Mouse (Mus musculus) heart, adult 11 months (tissue): ENCODE results near the gene Clybl.
A peak's percentile ranks its signal among the peaks of the same experiment; 100 is the strongest.

Source experiments
- DNase-seq: peaks from one replicate; pipeline ENCODE4 v3.0.0; 2022

Gene Clybl

DNA sequence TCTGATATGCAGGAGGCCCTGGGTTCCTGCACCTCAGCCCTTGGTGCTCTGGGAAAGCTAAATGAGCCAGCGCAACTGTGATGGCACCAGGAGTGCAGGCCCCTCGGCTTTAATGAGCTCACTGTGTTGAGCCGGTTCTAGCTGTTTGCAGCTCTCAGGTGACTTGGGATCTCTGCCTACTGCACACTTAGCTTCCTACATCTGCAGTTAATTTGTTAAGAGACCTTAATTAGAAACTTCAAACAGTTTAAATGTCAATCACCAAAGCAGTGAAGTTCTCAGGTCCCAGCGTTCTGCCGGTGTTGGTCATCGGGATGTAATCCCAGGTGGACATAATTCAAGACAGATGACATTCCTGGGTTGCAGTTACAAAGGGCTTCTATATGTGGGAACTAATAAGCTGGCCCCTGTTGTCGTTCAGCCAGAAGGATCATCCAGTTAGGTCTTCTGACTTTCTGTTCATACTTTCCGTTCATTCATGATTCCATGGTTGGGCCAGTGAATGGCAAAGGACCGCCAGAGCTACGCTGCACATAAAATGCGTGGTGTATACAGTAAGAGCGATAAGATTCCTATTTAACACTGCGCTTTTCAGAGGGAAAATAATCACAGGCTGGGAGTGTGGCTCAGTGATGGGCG lies 18.9 kb downstream of the Clybl start:
- DNase-seq: no peak

DNA sequence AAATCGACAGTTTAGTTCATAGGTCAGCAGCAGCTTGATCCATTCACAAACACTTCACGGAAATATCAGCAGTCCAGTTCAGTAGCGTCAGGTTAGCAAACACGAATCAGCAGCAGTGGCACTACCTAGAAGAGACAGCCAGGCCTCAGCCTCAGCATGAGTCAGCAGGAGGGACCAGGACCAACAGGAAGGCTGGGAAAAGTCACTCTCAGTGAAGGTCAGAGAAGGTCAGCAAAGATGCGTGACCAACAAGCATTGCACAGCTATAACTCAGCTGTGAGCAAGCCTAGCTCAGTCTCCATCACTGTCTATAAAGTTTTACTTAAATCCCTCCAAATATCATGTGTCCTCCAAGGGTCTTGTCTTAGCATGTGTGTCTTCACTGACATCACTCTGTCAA lies 27.7 kb downstream of the Clybl start:
- no peak for DNase-seq

DNA sequence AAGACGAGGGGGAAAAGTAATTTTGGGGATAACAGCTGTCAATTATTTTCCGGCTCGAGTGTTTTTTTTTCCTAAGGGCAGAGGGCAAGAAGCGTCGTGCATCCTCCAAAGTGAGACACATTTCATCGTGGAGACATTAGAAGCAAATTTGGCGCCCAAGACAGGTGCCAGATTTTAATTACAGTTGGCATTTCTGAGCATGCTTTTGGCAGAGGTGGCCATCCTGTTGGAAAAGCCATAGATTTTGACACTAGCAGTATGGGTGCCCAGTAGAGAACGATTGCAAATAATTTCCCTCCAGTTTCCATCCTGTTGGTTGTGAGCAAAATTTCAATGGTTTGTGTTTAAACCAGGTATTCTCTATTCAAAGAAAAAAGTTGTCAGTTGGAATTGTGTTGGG lies 32.1 kb downstream of the Clybl start:
- DNase-seq: no peak

DNA sequence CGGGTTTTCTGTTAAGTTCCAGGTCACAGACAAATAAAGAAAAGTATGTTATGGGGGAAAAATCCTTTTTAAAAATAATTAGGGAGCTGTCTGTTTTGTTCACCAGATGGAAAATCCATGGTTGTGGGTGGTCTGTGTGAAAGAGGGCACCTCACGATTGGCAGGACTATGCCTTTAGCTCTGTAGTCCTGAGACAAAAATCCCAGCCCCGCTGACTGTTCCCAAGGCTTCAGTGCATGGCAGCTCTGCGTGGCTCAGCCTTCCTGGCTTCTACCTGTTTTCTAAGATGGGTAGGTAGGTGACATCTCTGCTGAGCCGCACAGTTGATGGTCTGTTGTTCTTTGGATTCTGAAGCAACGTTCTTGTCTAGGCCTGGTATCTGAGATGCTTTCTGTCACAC lies 32.6 kb downstream of the Clybl start:
- DNase-seq: no peak

DNA sequence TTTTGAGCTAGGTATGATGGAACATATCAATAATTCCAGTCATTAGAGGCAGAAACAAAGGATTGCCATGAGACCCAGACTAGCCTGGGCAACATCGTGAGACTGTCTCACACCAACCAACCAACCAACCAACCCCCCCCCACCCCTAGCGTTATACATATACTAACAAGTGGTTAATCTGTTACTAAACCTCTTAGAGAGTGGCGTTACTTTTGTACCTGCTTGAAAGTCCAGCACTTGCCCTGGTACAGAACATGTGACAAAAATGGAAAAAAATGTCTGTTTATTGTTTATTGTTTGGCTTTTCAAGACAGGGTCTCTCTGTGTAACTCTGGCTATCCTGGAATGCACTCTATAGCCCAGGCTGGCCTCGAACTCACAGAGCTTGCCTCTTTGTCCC lies 35.7 kb downstream of the Clybl start:
- DNase-seq: no peak

DNA sequence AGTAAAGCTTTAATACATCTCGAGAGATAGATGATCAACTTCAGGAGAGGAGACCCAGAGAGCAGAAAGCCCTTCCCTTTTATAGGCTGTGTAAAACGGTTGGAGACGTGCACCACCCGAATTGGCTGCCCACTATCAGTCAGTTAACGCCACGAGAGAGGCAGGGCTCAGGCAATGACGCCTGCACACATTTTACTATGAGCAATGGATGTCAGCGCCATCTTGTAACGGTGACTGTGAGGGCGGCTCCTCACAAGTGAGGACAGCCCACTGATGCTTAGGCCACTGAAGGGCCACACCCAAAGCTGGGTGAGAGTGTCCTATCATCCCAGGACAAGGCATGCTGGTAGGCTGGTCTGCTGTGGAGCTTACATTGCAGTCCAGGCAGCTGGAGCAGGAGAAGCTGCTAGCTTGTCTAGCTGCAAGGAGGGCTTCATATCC lies 41.5 kb downstream of the Clybl start:
- DNase-seq: no peak

DNA sequence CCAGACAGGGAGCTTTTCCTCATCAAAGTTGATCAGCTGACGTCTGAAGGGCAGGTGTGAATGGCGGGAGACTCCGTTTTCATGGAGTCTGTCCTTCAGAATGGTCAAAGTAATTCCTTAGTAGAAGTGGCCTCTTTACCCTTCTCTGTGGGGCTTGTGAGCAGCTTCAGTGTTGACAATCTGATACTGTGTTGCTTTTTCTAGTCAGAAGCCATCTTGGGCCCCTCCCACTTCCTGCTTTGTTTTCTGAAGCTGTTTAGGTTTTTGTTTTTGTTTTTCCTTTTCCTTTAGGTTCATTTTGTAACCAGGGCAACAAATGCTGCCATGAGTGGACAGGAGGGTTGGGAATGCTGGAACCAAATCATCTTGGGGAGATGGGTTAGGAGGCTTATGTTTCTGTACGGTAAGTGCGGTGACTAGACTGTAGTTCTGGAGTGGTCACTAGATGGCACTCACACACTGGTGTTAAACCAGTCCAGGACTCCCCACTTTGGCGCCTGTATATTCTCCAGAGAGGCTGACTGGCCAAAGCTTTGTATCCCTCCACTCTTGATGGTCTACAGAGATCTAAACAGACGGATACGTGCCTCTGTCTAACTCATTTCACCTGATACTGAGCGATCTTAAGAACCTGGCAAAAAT lies 42.1 kb downstream of the Clybl start:
- DNase-seq: peak; percentile 95

DNA sequence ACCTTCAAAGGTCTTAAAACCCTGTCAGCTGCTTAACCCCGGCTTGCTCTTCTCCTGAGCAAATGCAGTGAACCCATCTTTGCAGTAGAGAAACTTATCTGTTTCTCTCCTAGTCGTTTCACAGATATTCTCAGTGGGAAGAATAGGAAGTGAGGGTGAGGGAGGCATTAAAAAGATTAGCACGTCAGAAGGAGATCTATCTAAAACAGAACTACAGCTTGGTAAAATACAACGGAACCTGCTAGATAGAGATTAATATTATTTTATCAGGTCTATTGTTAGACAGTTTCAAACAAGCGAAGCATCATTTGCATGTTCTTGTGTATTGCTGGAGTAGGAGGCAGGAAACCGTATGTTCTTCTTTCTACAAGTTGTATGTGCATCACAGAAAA lies 42.6 kb downstream of the Clybl start:
- no peak for DNase-seq

DNA sequence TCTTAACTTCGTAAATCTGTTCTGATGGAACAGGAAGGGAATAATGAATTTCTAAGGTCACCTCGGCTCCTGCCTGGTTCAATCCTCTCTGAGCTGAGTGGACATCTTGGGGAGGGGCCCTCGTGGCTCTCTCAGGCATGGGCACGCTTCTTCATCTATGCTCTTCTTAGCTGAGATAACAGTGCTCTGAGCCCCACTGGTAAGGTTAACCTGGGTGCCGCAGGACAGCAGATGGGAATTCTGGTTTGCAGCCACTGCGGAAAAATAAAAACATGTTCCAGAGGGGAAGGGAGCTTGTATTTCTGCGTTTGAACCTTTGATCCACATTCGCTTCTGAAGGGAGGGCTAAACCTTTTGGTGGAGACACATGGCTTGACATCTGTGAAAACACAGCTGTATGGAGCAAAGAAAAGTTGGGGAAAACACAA lies 43.0 kb downstream of the Clybl start:
- DNase-seq: no peak

DNA sequence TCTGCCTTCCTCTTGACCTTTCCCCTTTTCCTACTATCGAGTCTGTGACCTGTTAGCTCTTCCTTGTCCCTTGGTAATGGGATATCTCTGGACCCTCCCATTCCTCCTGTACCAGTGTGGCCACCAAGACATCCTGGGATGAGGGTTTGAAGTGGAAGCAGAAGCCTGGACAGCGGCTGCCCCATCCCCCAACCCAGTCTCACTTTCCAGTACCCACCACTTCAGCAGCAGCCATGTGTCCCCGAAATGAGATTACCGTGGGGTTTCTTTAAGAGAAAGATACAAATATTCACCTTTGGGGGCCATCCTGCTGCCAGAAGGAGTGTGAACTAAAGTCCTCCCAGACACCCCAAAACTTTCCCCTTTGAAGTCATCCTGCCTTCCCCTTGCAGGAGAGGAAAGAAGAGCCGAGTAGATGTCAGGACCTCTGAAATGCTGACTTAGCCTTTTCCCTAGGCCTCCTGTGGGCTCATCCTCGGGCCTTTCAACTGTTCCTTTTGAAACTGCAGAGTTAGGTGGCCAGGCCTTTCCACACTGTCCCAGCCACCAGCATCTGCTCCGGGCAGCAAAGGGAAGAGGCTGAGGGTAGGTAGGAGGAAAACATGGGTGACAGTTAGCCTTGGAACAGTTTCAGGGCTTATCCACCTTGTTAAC lies 44.1 kb downstream of the Clybl start:
- no peak for DNase-seq

DNA sequence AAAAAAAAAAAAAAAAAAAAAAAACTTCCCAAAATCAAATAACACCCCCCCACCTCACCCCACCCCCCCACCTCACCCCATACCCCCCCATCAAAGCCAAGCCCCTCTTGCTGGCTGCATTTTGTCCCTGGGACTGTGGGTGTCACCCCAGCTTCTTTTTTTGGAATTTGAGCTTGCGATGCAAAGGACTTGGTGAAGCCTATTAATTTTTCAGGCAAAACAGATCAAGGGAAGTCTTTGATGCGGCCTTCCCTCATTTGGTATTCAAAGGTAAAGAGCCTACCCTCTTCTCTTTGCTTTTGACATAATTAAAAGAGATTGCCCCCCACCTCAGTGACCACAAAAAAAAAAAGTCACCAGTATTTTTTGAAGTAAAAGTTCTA lies 44.6 kb downstream of the Clybl start:
- no peak for DNase-seq

DNA sequence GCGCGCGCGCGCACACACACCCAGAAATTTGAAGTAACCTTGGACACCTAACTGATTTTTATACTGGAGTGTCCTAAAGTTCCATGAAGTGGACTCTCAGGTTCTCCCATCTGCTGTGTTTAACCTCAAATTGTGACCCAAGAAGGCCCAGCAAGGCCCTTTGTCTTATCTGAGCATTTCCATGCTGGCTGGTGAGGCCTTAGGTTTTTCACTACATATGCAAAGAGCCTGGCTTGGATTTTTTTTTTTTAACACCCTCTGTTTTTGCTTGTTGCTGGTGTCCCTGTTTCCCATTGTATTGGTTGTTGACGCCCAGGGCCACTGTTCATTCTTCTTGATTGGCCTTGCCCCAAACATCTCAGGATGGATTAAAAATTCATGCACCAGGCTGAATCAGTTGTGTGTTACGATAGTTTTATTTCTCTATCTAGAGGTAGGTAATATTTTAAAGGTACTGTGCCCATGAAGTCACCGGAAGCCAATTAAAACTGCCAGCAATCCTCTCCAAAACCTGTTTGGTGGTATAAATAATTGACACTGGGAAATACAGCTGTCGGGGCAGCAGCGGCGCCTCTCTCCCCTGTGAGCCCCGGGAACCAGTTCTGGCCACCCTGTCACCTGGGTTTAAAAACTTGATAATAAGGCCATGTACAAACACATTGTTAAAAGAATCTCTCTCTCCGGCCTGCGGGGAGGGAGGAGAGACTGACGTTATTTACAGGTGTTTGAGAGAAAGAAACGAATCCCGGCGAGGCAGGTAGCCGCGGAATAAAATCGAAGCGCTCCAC lies 45.4 kb downstream of the Clybl start:
- no peak for DNase-seq

DNA sequence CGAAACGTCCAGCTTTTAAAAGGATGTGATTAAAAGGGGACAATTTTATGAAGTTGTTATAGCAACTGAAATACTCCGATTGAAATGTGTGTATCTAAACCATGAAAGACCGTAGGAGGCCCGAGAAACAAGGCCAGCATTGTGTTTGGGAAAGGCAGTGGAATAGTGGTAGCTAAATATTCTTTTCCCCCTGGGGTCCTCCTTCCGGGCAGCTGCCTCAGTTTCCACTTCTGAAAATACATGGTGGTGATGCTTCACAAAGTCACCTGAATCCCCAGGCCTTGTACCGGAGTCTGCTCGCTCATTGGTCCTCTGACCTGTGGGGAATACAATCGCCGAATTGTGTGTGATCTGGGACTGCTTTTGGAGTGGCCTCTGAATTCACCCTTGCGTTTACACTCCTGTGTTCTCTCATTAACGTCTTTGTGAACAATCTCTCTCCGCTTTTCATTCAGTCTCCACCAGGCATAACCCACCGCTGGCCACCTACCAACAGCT lies 46.0 kb downstream of the Clybl start:
- DNase-seq: no peak

DNA sequence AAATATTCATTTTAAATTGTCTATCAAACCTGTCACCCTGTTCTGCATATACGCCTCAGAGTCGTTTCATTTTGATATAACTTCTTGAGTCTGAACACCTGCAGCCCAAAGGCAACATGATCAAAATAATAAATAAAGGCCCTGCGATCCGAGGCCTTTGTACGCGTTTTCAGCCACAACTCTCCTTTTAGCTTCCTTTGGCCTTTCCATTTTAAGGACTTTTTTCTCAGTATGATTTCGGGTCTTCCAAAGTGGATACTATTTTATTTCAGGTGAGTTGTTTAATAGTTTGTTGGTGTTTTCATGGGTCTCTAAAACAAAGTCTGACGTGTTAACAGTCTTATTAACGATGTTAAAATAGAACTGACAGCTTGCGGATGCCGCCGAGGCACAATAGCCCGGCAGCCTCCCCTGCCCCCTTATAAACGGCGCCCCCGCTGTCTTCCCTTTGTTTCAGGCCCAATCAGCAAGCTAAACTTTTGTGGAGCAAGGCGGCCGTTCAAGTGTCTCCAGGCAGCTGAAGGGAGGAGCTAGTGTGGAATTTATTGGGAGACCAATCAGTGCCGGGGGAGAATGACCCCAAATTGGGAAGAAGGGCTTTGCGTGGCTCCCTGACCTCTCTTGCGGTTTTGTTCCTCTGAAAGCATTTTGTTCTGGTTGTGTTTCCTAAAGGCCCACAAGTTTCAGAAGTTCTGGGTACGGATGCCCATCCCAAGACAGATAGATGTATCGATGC lies 47.5 kb downstream of the Clybl start:
- no peak for DNase-seq

DNA sequence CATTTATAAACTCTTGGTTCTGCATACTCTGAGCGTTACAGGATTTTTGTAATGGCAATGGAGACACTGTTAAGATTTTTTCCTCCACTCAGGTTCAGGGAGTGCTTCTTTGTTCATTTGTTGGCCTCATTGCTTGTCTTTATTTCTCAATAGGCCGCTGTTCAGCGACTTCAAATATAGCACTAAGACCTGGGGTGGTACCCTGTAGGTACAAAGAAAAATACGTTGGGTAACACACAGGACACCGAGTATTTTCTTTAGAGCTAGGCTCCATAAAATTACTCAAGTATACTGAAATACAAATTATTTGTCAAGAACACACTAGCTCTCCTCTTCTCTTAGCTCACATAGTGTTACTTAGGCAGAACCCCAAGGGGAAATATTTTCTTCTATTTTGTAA lies 48.5 kb downstream of the Clybl start:
- DNase-seq: no peak

DNA sequence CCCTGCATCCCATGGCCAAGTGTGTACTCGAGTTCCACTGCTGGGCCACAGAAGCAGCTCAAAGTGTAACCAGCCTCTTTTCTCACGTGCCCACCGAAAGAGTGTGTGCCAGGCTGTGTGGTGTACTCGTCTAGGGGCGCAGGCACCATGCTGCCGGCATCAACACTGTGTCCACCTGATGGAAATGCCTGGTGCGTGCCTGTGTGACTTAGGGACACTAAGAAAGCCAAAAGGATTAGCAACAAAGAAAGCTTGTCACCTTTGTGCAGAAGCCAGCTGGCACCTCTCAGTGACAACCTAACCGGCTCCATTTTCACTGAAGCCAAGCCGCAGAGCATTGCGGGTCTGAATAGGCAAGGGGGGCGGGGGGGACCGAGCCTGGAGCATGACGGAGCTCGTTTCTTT lies 49.1 kb downstream of the Clybl start:
- peak; percentile 89 for DNase-seq

DNA sequence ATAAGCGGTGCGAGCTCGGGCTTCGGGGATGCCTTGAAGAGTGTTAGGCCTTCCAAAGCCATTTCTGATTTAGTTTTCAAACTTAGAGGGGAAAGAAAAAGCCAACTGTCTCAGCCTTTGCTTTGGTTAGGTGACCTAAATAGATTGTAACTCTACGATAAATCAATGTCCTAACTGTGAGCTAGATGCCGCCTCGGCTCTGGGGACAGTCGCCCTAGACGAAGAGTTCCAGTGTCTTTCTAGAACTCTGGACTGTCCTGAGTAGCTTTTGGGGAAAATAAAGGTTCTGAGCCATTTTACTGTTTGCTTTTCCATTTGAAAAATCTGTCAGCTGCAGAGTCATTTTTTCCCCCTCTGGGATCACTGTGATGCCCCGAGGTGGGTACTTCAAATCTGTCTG lies 49.6 kb downstream of the Clybl start:
- no peak for DNase-seq

DNA sequence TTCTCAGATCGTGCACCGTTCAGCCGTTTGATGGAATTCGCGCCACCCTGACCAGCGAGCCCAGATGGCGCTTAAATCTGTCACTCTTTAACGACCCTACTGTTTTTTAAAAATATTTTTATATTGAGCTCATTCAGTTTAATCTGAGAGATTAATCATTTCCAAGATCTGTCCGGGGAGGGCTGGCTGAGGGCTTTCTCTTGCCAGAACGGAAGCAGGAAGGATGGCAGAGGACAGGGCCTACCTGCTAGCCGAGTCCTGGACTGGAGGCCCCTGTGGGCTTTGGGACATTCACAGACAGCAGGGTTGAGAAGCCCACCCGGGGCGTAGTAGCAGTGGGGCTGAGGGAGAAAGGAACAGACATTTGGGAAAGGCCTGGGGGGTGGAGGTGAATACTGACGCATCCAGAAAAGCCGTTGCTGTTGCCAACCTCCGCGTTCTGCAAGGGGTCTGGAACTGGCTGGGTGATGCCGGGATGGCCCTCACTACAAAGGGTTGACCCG lies 51.8 kb downstream of the Clybl start:
- no peak for DNase-seq

DNA sequence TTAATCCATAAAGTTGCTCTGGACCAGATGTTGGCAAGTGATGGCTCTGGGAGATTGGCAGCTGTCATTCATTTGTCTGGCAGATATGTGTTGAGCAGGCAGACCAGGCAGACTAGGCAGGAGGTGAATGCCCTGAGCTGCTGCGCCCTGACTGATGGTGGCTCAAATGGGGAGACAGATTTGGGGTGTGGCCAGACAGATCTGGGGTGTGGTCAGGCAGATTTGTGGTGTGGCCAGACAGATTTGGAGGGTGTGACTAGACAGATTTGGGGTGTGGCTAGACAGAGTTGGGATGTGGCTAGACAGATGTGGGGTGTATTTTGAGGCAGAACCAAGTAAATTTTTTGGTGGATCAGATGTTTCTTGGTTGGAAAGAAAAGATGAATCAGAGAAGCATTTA lies 62.4 kb downstream of the Clybl start:
- no peak for DNase-seq

DNA sequence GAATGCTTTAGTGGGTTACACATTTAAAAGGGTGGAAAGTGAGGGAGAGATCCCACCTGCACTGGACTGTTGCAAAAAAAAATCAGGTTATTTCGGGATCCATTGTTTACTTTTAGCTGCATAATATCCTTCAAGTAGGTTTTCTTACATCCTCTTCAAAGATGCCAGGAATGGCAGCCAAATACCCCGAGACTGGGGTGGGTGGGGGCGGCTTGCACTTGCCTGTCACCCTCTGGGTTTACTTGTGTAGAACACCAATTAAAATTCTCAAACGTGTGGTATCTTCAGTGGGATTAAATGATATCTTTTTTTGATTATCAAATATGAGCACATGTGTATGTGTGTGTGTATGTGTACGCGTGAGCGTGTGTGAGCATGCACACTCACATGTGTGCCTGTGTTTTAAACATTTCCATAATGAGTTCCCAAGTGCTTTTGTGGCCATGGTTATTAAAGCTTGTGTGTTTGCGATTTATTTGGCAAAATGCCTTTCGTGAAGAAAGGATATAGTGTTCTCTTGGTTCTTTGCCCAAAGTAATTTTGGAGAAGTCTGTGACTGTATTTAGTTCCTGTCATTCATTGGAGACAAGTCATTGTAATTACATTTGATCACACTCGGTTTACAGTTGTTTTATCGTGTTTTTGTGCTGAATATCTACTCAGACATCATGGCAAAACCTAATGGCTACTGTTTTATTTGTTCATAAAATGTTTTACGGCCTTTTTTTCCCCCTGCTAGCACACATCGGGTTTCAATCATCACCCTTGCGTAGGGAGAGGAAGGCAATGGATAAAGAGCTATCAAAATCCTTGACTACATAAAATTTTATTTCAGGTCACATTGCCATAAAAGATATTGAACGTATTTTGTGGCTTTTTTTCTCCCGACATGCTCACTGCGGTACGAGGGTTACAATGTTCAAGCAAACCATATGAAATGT lies 65.7 kb downstream of the Clybl start:
- DNase-seq: no peak

DNA sequence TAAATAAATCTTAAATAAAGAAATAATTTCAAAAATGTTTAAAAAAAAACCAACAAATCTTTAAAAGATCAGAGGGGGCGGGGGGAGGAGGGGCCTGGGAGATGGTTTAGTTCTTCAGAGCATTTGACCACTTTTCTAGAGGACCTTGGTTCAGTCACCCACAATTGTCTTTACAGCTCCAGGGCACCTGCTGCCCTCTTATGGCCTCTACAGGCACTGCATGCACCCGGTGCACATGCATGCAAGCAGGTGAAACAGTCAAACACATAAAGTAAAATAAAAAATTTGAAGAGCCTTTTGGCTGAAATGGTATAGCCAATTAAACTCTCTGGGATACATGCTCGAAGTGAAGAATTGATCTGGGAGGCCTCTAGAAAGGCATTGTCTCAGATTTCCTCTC lies 67.6 kb downstream of the Clybl start:
- DNase-seq: no peak
